Mouse (Mus musculus) urinary bladder, adult 18-20 months (tissue): Measurements from ENCODE around the gene Zbtb17.

Experiments
- DNase-seq, 2 experiments: peaks; one replicate each; pipeline ENCODE4 v3.0.0; 2022; ENCODE audit warnings: low spot score in 2 of 2, mixed read lengths in 2 of 2

Gene Zbtb17

GRCm38 (mm10) chr4:141487581-141487980 lies 43.1 kb downstream of the Zbtb17 start:
- no peak for DNase-seq

GRCm38 (mm10) chr4:141488670-141489069 lies 44.2 kb downstream of the Zbtb17 start:
- no peak for DNase-seq

GRCm38 (mm10) chr4:141500637-141501036 lies 56.2 kb downstream of the Zbtb17 start:
- no peak for DNase-seq

- no peak for DNase-seq
Observed at GRCm38 (mm10) chr4:141501058-141501457, 56.6 kb downstream of the Zbtb17 start.

GRCm38 (mm10) chr4:141502723-141503122 lies 58.3 kb downstream of the Zbtb17 start:
- DNase-seq: no peak

- DNase-seq: no peak
Observed at GRCm38 (mm10) chr4:141504471-141504870, 60.0 kb downstream of the Zbtb17 start.

GRCm38 (mm10) chr4:141505810-141506209 lies 61.4 kb downstream of the Zbtb17 start:
- DNase-seq: no peak

- DNase-seq: peak; percentile 84 to 89
Observed at GRCm38 (mm10) chr4:141506352-141506751, 61.9 kb downstream of the Zbtb17 start.

- DNase-seq: peak; percentile 9 to 28
Observed at GRCm38 (mm10) chr4:141506893-141507292, 62.4 kb downstream of the Zbtb17 start.

- no peak for DNase-seq
Observed at GRCm38 (mm10) chr4:141510457-141510856, 66.0 kb downstream of the Zbtb17 start.

GRCm38 (mm10) chr4:141512145-141512544 lies 67.7 kb downstream of the Zbtb17 start:
- DNase-seq: no peak

- DNase-seq: peak; percentile 64 to 86
Observed at GRCm38 (mm10) chr4:141514179-141514641, 69.8 kb downstream of the Zbtb17 start.
